Mouse (Mus musculus) small intestine, adult 2 months (tissue): Measurements from ENCODE around the gene 4930452B06Rik.

Experiments
- CTCF ChIP-seq: fragments of 200-500 bp; IDR thresholded peaks from 2 replicates; pipeline ENCODE4 v1.5.1; 2012; ENCODE audit warnings: low read depth, mild to moderate bottlenecking, control low read depth, inconsistent platforms, low read length, moderate library complexity, mixed read lengths; ENCODE audit not compliant: insufficient replicate concordance, insufficient read length; ENCODE audit errors: extremely low read depth
- POLR2A ChIP-seq: fragments of 200-500 bp; IDR thresholded peaks from 2 replicates; pipeline ENCODE4 v1.6.1; 2012; ENCODE audit warnings: low read depth, mild to moderate bottlenecking, control low read depth, inconsistent platforms, low read length, moderate library complexity

DNA sequence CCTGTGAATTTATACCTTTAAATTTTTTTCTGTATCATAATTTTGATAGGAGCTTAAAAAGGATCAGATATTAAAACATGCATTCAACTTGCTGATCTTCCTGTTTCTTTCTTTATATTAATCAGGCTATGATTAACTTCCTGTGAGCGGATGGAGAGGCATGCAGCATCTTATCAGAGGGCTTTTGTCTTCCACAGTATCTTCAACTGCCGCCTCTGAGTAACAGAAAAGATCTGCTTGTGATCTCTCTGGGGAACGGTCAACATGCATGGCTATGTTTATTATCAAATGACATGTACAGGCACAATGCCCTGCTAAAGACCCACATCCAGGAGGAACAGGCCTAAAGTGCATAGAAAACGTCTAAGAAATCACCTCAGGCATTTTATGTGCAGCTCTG, 116.9 kb downstream of the 4930452B06Rik start:
- TF ChIP-seq CTCF (no peak), POLR2A (no peak)
